Mouse (Mus musculus) urinary bladder, postnatal 36 days (tissue): ENCODE data around the gene Otop1.

Source experiments
- DNase-seq, 2 experiments: peaks; one replicate each; pipeline ENCODE4 v3.0.0; 2022; ENCODE audit warnings: low spot score in 2 of 2, mixed read lengths in 1 of 2

Gene Otop1

DNA sequence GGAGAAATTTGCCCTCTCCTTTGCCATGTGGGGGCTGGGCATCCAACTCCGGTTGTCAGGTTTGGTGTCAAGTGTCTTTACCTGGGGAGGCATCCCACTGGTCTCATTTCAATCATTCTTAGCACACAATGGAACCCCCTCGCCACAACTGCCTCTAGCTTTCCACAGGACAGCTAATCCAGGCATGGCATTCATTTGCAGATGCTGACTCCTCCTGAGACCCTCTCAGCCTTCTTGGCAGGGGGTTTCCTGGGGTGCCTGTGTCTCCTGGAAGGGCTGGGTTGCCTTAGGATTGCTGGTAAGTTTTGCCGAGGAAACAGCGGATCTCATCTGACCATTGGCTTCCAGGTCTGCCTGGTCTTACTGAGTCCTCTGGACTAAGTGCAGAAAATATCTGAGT lies at the start of gene Otop1:
Otop1 (plus strand) TSS at position 202 of the 400 bp plus-strand sequence.
- no peak for DNase-seq

DNA sequence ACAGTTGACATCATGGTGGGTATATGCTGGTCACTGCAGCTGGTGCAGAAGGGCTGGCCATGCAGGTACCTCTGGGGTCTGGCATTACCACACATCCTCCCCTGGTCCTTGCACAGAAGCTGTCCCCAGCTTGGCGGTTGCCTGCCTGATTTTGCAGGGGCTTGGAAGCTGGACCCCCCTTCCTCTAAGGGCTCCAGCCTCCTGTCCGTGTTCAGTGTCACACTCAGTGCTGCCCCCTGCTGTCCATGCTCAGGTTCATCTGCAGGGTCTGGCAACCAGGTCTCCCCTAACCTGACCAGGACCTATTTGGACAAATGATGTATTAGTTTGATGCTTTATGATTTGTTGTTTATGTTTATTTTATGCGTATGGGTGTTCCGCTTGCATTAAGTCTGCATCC lies 40.4 kb upstream of the Otop1 start:
- peak; percentile 7 to 9 for DNase-seq

DNA sequence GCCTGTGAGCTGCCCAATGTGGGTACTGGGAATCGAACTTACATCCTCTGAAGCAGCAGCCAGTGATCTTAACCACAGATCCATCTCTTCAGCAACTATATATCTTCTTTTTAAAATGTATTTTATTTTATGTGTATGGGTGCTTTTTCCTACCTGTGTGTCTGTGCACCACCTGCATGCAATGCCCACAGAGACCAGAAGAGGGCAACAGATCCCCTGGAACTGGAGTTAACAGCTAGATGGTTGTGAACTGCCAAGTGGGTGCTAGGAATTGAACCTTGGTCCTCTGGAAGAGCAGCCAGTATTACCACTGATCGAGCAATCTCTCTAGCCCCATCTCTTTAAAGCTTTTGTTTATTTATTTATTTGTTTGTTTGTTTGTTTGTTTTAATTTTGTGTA lies 39.1 kb upstream of the Otop1 start:
- DNase-seq = no peak

DNA sequence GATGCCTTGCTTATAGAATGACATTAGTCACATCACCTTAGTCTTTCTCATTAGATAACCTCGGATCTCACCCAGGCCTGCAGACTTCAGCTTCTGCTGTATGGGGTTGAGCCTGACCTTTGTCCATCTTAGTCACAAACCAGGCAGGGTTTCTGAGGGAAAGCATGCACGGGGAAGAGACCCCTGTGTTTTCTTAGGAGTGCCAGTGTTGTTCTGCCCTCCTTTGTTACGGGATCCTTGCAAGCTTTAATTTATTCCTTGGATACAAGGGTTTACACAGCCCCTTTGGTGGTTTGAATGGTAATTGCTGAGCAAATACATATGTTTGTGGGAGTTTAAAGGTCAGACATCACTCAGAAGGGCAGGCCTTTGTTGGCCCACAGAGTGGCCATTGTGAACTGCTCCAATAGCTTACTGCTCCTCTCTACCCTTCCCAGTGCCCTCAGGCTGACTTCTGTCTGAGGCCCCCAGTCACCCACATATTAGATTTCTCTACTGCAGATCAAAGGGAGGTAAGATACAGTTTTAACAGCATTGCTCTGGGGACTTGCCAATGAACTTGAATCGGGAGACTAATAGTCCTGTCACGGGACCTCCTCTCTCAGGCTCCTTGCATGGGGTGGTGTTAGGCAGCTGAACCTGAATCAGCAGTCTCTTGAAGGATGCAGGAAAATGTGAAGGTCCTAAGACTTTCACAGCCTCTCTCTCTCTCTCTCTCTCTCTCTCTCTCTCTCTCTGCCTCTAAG lies 34.9 kb upstream of the Otop1 start:
- DNase-seq = no peak

DNA sequence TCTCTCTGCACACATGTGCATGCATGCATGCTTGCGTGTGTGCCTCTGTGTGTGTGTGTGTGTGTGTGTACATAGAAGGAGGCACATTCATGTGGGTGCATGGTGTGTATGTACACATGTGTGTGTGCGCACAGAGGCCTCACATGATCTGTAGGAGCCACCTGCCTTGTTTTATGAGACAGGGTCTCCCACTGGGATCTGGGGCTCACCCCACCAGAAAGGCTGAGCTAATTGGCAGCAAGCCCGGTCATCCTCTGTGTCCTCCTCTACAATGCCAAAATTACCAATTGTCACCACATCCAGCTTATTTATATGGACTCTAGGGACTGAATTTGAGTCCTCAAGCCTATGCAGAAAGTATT lies 34.3 kb upstream of the Otop1 start:
- no peak for DNase-seq

DNA sequence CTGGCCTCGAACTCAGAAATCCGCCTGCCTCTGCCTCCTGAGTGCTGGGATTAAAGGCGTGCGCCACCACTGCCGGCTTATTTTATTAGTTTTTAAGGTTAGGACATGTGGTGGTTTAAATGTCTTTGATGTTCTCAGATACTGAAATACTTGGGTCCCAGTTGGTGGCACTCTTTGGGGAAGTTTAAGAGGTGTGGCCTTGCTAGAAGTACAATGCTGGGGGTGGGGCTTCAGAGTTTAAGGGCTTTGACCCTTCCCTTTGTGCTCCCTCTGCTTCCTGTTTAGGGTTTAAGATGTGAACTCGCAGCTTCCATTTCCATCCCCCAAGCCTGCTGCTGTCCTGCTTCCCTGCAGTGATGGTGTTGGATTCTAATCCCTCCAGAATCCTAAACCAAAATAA lies 33.8 kb upstream of the Otop1 start:
- DNase-seq = no peak

DNA sequence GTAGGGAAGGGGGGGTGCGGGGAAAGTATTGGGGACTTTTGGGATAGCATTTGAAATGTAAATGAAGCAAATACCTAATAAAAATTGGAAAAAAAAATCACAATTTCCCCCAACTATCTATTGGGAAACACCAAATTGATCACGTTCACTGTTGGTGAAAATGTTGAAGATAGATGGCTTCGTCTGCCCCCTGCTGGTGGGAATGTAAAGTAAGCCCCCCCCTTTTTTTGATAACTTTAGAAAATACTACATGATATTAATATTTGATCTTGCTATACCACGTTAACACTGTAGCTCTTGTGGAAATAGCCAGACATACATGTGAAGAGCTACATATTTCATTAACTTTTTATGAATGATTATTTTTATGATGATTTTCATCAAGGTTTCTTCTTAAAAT lies 20.6 kb upstream of the Otop1 start:
- DNase-seq = no peak

DNA sequence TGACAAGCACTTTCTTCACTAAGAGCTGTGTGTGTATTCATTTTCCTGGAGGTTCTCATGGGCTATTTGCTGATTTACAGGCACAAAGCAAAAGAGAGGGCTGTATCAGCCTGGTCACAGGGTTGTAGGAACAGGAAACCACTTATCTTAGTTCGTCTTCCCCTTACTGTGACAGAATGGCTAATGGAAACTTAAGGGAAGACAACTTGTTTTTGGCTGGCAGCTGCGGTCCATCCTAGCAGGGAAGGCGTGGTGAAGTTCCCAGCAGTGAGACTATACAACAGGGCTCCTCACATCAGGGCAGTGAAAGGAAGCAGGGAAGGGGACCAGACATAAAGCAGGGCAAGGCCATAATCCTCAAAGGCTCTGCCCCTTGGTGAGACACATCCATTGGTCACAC lies 20.1 kb upstream of the Otop1 start:
- DNase-seq = no peak

DNA sequence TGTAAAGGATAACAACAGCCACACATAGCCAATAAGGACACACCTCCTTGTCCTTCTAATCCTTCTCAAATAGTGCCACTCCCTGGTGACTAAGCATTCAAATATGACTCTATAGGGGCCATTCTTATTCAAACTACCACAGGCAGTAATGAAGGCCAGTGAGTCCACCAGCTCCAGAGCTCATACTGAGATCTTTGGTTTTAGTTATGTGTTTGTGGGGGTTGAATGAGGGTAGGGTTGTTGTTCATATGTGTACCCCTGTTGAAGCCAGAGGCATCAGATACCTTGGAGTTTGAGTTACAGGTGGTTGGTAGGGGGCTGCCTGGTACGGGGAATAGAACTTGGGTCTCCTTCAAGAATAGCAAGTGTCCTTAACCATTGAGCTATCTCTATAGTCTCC lies 19.2 kb upstream of the Otop1 start:
- DNase-seq = no peak

DNA sequence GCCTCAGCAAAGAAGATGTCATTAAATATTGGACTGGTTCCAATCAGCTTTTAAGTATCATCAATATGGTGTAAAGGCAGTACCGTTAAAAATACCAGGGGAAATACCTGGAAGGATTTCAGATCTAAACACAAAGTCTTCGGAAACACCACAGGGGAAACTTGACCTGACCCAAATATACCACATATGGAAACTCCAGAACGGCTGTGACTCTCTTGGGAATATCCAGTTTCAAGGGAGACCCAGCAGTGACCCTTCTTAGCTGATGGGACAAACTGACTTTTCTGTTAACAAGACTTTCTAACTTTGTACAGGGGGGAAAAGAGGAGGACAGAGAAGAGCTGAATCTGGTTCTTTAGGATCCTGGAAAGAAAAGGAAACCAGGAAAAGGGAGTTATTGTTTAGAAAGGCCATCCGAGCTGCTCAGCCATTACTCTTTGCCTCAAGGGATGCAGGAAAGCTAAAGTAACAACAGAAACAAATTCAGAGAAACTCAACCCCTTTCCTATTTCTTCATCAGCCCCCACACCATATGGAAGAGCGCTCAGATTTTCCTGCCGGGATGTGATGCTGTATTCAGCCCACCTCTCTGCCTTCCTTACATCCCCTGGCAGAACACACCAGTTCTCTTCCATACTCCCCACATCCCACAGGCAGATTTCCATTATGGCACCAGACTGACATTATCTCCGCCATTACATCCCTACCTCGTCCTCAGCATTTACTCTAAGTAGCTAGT lies 17.6 kb upstream of the Otop1 start:
- no peak for DNase-seq

DNA sequence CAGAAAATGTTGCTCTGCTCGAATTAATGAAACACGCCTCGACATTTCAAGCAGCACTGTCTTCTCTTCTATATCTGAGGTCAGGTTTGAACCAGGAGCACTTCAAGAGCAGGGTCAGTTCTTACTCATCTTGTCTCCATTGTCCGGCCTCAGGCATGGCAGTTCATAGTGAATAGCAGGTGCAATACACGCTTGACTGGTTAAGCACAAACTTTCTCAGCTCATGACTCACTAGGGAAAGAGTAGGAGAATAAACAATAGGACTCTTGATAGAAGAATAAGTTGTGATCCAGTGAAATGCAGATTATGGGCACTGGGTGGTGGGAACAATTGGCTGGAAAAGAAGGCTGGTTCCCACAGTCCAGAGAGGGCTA lies 17.0 kb upstream of the Otop1 start:
- DNase-seq = no peak

DNA sequence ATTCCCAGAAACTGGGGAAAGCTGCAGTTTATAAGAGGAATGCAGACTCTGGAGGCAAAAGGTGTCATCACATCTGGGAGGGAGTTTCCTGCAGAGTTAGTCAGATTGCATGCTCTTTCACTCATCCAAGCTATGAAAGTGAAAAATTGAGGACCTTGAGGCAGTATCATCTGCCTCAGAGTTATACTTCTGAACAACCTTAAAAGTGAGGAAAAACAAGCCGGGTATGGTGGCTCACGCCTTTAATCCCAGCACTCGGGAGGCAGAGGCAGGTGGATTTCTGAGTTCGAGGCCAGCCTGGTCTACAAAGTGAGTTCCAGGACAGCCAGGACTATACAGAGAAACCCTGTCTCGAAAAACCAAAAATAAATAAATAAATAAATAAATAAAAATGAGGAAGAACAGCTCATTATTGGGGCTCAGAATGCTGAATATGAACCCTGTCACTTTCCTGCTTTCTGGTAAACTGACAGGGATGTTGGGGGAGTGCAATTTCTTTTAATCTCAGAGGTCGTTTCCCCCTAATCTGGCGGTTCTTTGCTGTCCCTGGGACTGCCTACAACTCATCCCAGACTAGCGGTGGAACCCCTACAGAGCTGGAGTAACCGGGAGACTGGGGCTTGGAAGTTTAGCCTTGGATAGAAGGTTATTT lies 16.2 kb upstream of the Otop1 start:
- no peak for DNase-seq

DNA sequence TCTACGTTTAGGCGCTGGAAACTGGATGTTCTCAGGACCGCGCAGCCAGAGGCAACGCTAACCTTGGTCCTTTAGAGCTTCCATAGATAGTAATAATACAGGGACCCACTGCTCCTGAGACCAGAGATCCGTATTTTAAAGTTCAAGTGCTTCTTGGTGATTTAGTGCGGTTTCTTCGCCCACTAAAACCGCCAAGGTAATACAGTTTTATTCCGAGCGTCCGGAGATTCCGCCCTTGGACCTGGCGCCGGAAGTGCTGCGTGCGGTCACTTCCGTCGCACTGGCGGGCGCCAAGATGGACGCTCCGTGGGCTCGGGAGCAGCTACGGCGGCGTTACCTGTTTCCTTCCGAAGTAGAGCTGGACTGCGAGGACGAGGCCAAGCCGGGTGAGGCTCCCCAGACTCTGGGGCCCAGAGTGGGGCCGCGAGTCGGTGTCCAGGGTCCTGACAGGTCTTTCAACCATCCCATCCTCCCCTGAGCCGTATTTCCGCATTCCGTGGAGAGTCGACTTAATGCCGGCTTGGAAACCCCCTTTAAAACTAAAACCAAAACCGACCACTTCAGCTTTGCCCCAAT lies 15.6 kb upstream of the Otop1 start, which contains the start of gene Tmem128:
Tmem128 (plus strand) TSS at position 79 of the 576 bp plus-strand sequence.
- peak; percentile 48 to 49 for DNase-seq

DNA sequence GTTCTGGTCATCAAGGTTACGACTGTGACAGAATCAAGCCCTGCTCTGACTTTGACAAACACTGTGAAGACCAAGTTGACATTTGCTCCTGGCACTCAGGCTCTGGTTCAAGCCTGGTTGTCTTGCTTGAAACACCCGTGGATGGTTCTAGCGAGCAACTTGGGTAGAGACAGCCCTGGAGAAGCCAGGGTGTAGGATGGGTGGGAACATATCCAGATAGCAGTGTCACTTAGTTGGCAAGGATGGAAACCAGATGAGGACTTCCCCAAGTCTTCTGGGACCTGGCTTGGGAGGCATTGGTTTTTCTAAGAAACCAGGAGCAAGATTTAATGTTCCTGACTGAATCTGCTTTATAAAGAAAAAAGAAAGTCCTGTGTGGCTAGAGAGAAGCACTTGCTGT lies 4.8 kb upstream of the Otop1 start:
- no peak for DNase-seq

DNA sequence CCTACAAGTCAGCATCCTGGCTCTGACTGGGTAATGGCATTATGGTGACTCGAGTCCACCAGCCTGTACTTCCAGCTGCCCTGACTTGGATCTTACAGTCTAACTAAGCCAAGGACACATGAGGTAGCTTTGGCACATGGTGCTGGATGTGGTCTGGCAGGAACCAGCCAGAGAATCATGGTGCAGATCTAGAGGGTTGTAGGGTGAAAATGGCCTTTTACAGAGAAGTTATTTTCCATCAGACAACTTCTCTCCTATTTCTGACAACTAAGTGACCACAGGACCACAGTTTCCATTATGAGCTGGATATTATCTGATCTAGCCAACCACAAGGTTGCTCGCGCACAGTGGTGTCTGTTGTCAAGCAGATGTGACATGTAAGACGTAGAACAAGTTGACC lies 1.9 kb upstream of the Otop1 start:
- DNase-seq = no peak

DNA sequence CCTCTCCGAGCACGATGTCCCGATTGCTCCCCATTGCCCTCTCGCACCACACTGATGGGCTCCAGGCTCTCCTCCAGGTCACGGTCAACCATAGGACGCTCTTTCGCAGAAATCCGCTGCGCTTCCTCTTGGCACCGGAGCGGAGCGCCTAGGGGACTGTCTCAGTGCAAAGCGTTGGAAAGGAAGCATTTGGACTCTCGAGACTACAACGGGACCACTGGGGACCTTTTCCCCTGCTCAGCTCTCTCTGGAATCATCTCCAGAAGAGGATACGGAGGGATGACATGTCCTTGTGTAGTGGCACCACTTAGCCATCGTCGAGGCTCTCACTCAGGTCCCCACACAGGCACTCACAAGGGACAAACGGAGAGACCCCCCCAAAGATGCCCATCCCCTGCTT lies 679 bp downstream of the Otop1 start:
- DNase-seq = no peak

DNA sequence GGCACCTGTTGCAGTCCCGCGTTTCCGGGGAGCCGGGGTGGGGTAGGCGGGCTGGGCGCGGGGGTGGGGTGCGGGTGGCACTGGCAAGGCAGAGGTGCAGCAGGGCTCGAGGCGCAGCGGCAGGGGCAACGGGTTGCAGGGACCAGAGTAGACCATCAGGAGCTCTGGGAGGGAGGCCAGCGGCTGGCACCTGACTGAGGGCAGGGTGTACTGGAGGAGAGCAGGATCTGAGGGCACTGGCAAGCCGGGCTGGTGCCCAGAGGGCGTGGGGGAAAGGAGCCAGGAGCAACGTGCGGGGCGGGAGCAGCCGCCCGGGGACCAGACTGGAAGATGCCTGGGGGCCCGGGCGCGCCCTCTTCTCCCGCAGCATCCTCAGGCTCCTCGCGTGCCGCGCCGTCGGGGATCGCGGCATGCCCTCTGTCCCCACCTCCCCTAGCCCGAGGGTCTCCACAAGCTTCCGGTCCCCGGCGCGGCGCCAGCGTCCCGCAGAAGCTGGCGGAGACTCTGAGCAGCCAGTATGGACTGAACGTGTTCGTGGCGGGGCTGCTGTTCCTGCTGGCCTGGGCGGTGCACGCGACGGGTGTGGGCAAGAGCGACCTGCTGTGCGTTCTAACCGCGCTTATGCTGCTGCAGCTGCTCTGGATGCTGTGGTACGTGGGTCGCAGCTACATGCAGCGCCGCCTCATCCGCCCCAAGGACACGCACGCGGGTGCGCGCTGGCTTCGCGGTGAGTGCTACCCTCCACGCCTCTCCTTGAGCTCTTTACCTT lies 1.5 kb downstream of the Otop1 start:
- peak in 1 of 2 experiments; percentile 8 for DNase-seq

DNA sequence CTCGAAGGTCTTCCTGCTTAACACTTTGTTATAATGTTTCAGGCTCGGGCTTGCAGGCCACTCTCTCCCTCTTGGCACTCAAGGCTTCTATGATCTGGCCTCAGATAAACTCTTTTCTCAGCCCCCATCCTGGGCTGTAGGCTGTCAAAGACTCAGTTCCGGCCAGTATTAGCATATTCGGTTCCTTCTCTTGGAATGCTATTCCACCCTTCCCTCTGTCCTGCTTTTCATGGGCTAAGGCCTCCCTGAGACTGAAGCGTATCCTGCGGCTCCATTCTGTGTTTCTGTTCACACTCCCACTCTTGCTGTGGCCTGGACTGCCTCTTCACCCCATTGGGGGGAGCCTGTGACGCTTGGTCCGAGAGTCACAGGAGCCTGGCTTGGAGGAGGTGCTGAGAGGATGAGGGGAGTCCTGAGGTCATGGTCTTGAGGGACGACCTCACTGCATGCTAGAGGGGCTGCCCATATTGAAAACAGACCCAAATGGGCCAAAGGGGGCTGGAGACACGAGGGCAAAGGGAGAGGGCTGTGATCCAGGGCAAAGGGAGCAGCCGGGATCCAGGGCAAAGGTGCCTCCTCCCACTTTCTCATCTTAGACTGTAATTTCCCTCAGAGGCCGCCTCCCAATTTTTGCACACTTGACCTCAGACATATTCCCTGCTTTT lies 2.3 kb downstream of the Otop1 start:
- DNase-seq = peak in 1 of 2 experiments; percentile 7

DNA sequence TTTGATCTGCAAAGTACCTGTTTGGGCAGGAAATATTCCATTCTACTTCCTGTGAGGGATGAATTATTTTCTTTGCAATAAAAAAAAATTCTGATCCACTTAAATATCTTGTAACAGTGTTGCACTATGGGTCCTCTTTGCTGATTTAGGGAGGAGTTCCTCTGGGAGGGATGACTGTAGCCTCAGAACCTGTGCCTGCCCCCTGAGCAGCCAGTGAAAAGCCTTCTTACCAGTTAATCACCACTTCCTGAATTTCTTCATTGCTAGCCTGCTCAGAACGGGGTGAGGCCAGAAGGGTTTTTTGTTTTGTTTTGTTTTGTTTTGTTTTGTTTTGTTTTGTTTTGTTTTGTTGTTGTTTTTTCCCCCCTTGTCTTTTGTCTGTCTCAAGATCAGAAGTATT lies 4.3 kb downstream of the Otop1 start:
- no peak for DNase-seq

DNA sequence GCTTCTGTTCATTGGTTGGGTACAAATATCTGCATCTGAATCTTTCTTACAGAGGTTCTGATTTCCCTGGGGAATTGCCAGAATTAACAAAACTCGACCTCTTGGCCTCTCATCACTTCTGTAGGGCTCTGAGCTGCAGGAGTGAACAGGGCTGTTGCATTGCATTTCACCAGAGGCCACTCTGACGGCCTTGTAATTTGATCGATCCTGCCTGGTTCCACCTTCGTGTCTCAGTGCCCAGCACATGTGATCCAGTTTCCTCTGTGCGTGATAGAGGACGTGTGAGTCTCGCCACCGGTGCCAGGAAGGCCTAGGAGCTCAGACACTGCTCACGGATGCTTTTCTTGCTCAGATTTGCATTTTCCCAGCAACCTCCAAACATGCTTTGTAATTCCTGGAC lies 10.0 kb downstream of the Otop1 start:
- DNase-seq = no peak

DNA sequence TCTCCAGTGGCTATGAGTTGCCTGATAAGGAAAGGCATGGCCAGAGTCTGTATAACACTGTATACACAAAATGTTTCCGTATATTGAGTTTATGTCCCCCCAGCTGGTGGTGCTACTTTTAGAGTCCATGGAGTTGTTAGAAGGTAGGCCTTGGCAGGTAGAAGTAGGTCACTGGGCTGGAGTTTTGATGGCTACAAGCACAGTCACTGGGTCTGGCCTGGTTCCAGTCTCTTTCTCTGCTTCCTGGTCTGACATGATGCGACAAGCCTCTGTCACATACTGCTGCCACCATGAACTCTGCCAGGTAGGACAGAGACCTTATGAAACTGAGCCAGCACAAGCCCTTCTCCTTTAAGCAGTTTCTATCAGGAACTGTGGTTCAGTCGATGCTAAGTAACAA lies 12.7 kb downstream of the Otop1 start:
- DNase-seq = no peak
